Mouse (Mus musculus) liver, embryonic 13.5 days (tissue): Measurements from ENCODE around the gene Prx. TPM values are rescaled to one million over a fixed set of nuclear protein-coding genes. Genes with fewer than 3 reads are reported as not detected.

Experiments
- polyA plus RNA-seq: library from polyadenylated mRNA; unstranded; fragments of >200 nt; fragmentation: Nextera tagmentation; extraction: Ambion mirVana; gene quantifications from 2 replicates; pipeline ENCODE4 v1.2.1, GENCODE M21; 2015

The Prx gene
- polyA plus RNA-seq, 1 experiment from 2014 or later: 0.78 TPM

Other genes with a start within 250 kb of the Prx start
- 1.7 TPM in 2 replicates for gene Numbl, start 240.9 kb upstream of the Prx start, polyA plus RNA-seq
- gene Ltbp4, start 161.6 kb upstream of the Prx start, polyA plus RNA-seq: 3.6 and 3.9 TPM in 2 replicates
- 23.1 and 25.0 TPM in 2 replicates for gene Shkbp1, start 143.3 kb upstream of the Prx start, polyA plus RNA-seq
- 0.50 TPM in 1 of 2 replicates, not detected in the other for gene Gm20479, start 141.9 kb upstream of the Prx start, polyA plus RNA-seq
- gene Sptbn4, start 51.6 kb upstream of the Prx start, polyA plus RNA-seq: 0.07 and 0.10 TPM in 2 replicates
- 831 and 956 TPM in 2 replicates for gene Blvrb, start 51.3 kb upstream of the Prx start, polyA plus RNA-seq
- gene Sertad3, start 25.6 kb upstream of the Prx start, polyA plus RNA-seq: 31.4 and 31.7 TPM in 2 replicates
- 20.7 and 21.7 TPM in 2 replicates for gene Sertad1, start 12.4 kb upstream of the Prx start, polyA plus RNA-seq
- gene Hipk4, start 23.9 kb downstream of the Prx start, polyA plus RNA-seq: 0.08 and 0.12 TPM in 2 replicates
- 53.8 and 58.5 TPM in 2 replicates for gene Pld3, start 53.9 kb downstream of the Prx start, polyA plus RNA-seq
- 19.7 and 22.8 TPM in 2 replicates for gene 2310022A10Rik, start 53.9 kb downstream of the Prx start, polyA plus RNA-seq
- 29.6 and 32.3 TPM in 2 replicates for gene Akt2, start 92.2 kb downstream of the Prx start, polyA plus RNA-seq
- gene Ttc9b, start 154.6 kb downstream of the Prx start, polyA plus RNA-seq: 0.05 TPM in 1 of 2 replicates, not detected in the other
- 1.3 and 1.8 TPM in 2 replicates for gene Map3k10, start 175.3 kb downstream of the Prx start, polyA plus RNA-seq
- 0.35 and 0.83 TPM in 2 replicates for gene Zfp607b, start 190.0 kb downstream of the Prx start, polyA plus RNA-seq
- 5.6 and 6.6 TPM in 2 replicates for gene Zfp60, start 232.1 kb downstream of the Prx start, polyA plus RNA-seq